Mouse (Mus musculus): Measurements from ENCODE around the gene Dcaf1.

GRCm38 (mm10) chr9:106882176-106882575, 60.5 kb downstream of the Dcaf1 start:
- TF ChIP-seq CTCF (IDR thresholded peaks at IDR 0.05; ENCODE audit: control insufficient read depth, insufficient read depth, insufficient read length): no peak
- TF ChIP-seq MAX (IDR thresholded peaks at IDR 0.05): no peak
- no peak for TF ChIP-seq MYOD1 (IDR thresholded peaks at IDR 0.05; ENCODE audit: control insufficient read depth, insufficient read length, low read depth)
- no peak for TF ChIP-seq FOSL1 (IDR thresholded peaks at IDR 0.05; ENCODE audit: insufficient read depth, low read length, poor library complexity, severe bottlenecking)
- TF ChIP-seq USF1 (IDR thresholded peaks at IDR 0.05; ENCODE audit: low read depth): no peak
- TF ChIP-seq CEBPB (IDR thresholded peaks at IDR 0.05; ENCODE audit: low read depth): no peak
- no peak for TF ChIP-seq MYOG (IDR thresholded peaks at IDR 0.05; ENCODE audit: control insufficient read depth, extremely low read depth, insufficient read length)
